Mouse (Mus musculus): ENCODE data around the gene Gm10639. TPM values are rescaled to one million over a fixed set of nuclear protein-coding genes. Genes with fewer than 3 reads are reported as not detected.
"Not testable (repeated sequence)": the region's sequence is repeated elsewhere in the genome, so short reads cannot be mapped to it uniquely, and the experiment has no call there.

Gm10639 gene
- polyA plus RNA-seq, 1 experiment from 2014 or later = not detected

DNA sequence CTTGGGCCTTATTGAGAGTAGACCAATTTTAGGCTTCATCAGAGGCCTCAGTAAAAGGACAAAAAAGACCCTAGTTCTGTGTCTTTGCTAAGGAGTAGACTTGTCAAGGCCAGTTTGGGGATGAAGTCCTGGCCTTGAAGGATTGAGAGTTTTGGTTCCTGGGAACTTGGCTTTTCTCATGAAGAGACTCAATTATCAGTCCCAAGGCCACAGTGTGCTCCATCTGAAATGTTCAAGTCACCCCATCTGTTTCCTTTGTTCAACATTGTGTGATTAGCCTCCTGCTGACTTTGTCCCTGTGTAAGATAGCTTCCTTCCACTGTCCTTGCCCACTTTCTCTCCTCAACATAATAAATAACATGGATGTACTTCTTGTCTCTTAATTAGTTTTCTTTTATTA lies 60.3 kb downstream of the Gm10639 start:
- H3K4me2 ChIP-seq; H3K27ac ChIP-seq; H3K4me1 ChIP-seq; H3K9ac ChIP-seq; H3K36me3 ChIP-seq; ATAC-seq (ENCODE audit: borderline replicate concordance, extremely low read depth, low FRiP score, low TSS enrichment); H3K4me3 ChIP-seq; H3K9me3 ChIP-seq; H3K27me3 ChIP-seq: not testable (repeated sequence)

DNA sequence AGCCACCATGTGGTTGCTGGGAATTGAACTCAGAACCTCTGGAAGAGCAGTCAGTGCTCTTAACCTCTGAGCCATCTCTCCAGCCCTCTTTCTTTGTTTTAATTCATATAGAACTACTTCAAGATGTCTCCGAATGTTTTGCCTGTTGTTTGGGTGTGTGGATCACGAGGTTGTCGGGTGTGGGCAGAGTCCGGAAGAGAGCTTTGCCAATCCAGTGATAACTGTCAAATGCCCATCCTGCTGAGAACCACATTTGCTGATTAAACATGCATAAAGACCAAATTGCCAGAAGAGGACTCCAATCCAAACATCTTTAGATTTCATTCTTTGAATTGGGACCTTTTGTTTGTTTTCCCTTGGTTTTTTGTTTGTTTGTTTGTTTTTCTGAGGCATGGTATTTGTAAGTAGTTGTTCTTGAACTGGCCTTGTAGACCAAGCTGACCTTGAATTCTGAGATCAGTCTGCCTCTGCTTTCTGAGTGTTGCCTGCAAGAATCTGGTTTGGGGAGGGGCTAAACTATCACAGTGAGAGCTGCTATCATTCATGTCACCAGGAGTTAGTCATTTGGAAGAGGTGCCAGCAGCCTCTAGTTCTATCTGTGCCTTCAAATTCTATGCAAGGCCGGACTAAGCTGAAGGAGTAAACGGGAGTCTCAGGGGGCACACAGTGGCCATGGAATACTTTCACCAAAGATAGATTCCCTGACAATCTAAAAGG lies 61.9 kb downstream of the Gm10639 start:
- no peak overlapping the region for H3K4me2 ChIP-seq
- ATAC-seq (ENCODE audit: borderline replicate concordance, extremely low read depth, low FRiP score, low TSS enrichment) = no peak
- no peak overlapping the region for H3K4me3 ChIP-seq
- H3K4me1 ChIP-seq = no peaks in the 10 kb centered on the region
- no peak overlapping the region for H3K9ac ChIP-seq
- no peaks in the 10 kb centered on the region for H3K36me3 ChIP-seq
- no peaks in the 10 kb centered on the region for H3K9me3 ChIP-seq
- H3K27ac ChIP-seq = no peak overlapping the region
- WGBS = 68% methylated on average over 6 of the region's 6 CpGs
- H3K27me3 ChIP-seq = no peaks in the 10 kb centered on the region

Other genes with a start within 250 kb of the Gm10639 start
- 0.31 and 0.36 TPM in 2 replicates for gene Gcm1, start 238.0 kb upstream of the Gm10639 start, polyA plus RNA-seq (2015; fragmentation: Nextera tagmentation; extraction: Ambion mirVana)
- 41.6 and 46.8 TPM in 2 replicates for gene Fbxo9, start 180.9 kb upstream of the Gm10639 start, polyA plus RNA-seq (2015; fragmentation: Nextera tagmentation; extraction: Ambion mirVana)
- gene Ick, start 180.7 kb upstream of the Gm10639 start, polyA plus RNA-seq (2015; fragmentation: Nextera tagmentation; extraction: Ambion mirVana) = 17.5 and 19.1 TPM in 2 replicates
- 71.6 and 77.3 TPM in 2 replicates for gene Gsta4, start 107.1 kb upstream of the Gm10639 start, polyA plus RNA-seq (2015; fragmentation: Nextera tagmentation; extraction: Ambion mirVana)
- gene Gsta1, start 59.3 kb upstream of the Gm10639 start, polyA plus RNA-seq (2015; fragmentation: Nextera tagmentation; extraction: Ambion mirVana) = 0.30 TPM in 1 of 2 replicates, not detected in the other
- gene Gm3776, start 32.8 kb upstream of the Gm10639 start, polyA plus RNA-seq (2015; fragmentation: Nextera tagmentation; extraction: Ambion mirVana) = not detected in 2 replicates
- not detected in 2 replicates for gene Omt2a, start 24.9 kb downstream of the Gm10639 start, polyA plus RNA-seq (2015; fragmentation: Nextera tagmentation; extraction: Ambion mirVana)
- gene Omt2b, start 37.7 kb downstream of the Gm10639 start, polyA plus RNA-seq (2015; fragmentation: Nextera tagmentation; extraction: Ambion mirVana) = not detected in 2 replicates
- gene Gsta2, start 65.9 kb downstream of the Gm10639 start, polyA plus RNA-seq (2015; fragmentation: Nextera tagmentation; extraction: Ambion mirVana) = 0.79 and 1.1 TPM in 2 replicates
- not detected in 2 replicates for gene Dppa5a, start 78.3 kb downstream of the Gm10639 start, polyA plus RNA-seq (2015; fragmentation: Nextera tagmentation; extraction: Ambion mirVana)
- 2.9 and 3.0 TPM in 2 replicates for gene Ooep, start 88.8 kb downstream of the Gm10639 start, polyA plus RNA-seq (2015; fragmentation: Nextera tagmentation; extraction: Ambion mirVana)
- 0.16 and 0.17 TPM in 2 replicates for gene Ddx43, start 105.9 kb downstream of the Gm10639 start, polyA plus RNA-seq (2015; fragmentation: Nextera tagmentation; extraction: Ambion mirVana)
- 2.6 and 3.0 TPM in 2 replicates for gene Cgas, start 153.3 kb downstream of the Gm10639 start, polyA plus RNA-seq (2015; fragmentation: Nextera tagmentation; extraction: Ambion mirVana)
- gene Mto1, start 158.3 kb downstream of the Gm10639 start, polyA plus RNA-seq (2015; fragmentation: Nextera tagmentation; extraction: Ambion mirVana) = 21.0 and 24.3 TPM in 2 replicates
- 0.56 and 0.94 TPM in 2 replicates for gene Gm17324, start 158.9 kb downstream of the Gm10639 start, polyA plus RNA-seq (2015; fragmentation: Nextera tagmentation; extraction: Ambion mirVana)
- gene Eef1a1, start 199.2 kb downstream of the Gm10639 start, polyA plus RNA-seq (2015; fragmentation: Nextera tagmentation; extraction: Ambion mirVana) = 4,575 and 4,632 TPM in 2 replicates

All from lung, embryonic 15.5 days (tissue).